Mouse (Mus musculus) midbrain, embryonic 16.5 days (tissue): ENCODE results near the gene Emc10. TPM values are rescaled to one million over a fixed set of nuclear protein-coding genes. Genes with fewer than 3 reads are reported as not detected.

Source experiments
- ATAC-seq: fragments of 200-750 bp; cut with Nextera tagmentation; 2 replicates; pipeline ENCODE4 v1.8.0; 2017; ENCODE audit warnings: moderate TSS enrichment
- H3K27ac ChIP-seq: fragments of 300-500 bp; sonication (generic); 2 replicates; pipeline ENCODE4 v1.5.1; 2014; ENCODE audit warnings: mild to moderate bottlenecking, low read length, mixed read lengths
- H3K27me3 ChIP-seq: fragments of 300-500 bp; sonication (generic); 2 replicates; pipeline ENCODE4 v1.6.1; 2014; ENCODE audit warnings: low read depth, low read length, mixed read lengths; ENCODE audit not compliant: control insufficient read depth, insufficient read depth
- H3K36me3 ChIP-seq: fragments of 300-500 bp; sonication (generic); 2 replicates; pipeline ENCODE4 v1.6.1; 2014; ENCODE audit warnings: mild to moderate bottlenecking, low read length, moderate library complexity, mixed read lengths; ENCODE audit not compliant: control insufficient read depth, insufficient read depth
- H3K4me1 ChIP-seq: fragments of 300-500 bp; sonication (generic); 2 replicates; pipeline ENCODE4 v1.6.1; 2014; ENCODE audit warnings: mild to moderate bottlenecking, low read length, mixed read lengths; ENCODE audit not compliant: control insufficient read depth, insufficient read depth
- H3K4me2 ChIP-seq: fragments of 300-500 bp; sonication (generic); 2 replicates; pipeline ENCODE4 v1.6.1; 2014; ENCODE audit warnings: mild to moderate bottlenecking, low read length, mixed read lengths
- H3K4me3 ChIP-seq: fragments of 300-500 bp; sonication (generic); 2 replicates; pipeline ENCODE4 v1.5.1; 2014; ENCODE audit warnings: low read depth, mild to moderate bottlenecking, low read length, moderate library complexity, mixed read lengths
- H3K9ac ChIP-seq: fragments of 300-500 bp; sonication (generic); 2 replicates; pipeline ENCODE4 v1.6.1; 2014; ENCODE audit warnings: low read depth, low read length, mixed read lengths
- H3K9me3 ChIP-seq: fragments of 300-500 bp; sonication (generic); replicated peaks from 2 replicates; pipeline ENCODE4 v1.6.1; 2014; ENCODE audit warnings: mild to moderate bottlenecking, low read length, mixed read lengths; ENCODE audit not compliant: control insufficient read depth, poor library complexity, severe bottlenecking
- WGBS: fragments of 180-500 bp; shearing (Covaris S2); extraction: QIAGEN DNeasy Blood & Tissue Kit; methylation state at CpG from one replicate; pipeline ENCODE4 v1.1.7; 2014; 5-methylcytosine and 5-hydroxymethylcytosine counted together
- polyA plus RNA-seq: library from polyadenylated mRNA; unstranded; fragments of >200 nt; fragmentation: Nextera tagmentation; extraction: Ambion mirVana; gene quantifications from 2 replicates; pipeline ENCODE4 v1.2.1, GENCODE M21; 2015

Gene Emc10
- polyA plus RNA-seq, 1 experiment from 2014 or later, result 137 TPM

- no peak for ATAC-seq
- peak overlapping the region; percentile 37 for H3K9ac ChIP-seq
- H3K36me3 ChIP-seq, result no peaks in the 10 kb centered on the region
- H3K4me2 ChIP-seq, result no peak overlapping the region
- no peak overlapping the region for H3K4me3 ChIP-seq
- H3K27me3 ChIP-seq, result no peaks in the 10 kb centered on the region
- H3K27ac ChIP-seq, result peak overlapping the region; percentile 94
- no peaks in the 10 kb centered on the region for H3K9me3 ChIP-seq
- peaks cover 39% of the 10 kb centered on the region for H3K4me1 ChIP-seq
- WGBS, result 92% methylated on average over 14 of the region's 16 CpGs
These were observed 26.4 kb downstream of the Emc10 start for GRCm38 (mm10) chr7:44469677-44470675.

DNA sequence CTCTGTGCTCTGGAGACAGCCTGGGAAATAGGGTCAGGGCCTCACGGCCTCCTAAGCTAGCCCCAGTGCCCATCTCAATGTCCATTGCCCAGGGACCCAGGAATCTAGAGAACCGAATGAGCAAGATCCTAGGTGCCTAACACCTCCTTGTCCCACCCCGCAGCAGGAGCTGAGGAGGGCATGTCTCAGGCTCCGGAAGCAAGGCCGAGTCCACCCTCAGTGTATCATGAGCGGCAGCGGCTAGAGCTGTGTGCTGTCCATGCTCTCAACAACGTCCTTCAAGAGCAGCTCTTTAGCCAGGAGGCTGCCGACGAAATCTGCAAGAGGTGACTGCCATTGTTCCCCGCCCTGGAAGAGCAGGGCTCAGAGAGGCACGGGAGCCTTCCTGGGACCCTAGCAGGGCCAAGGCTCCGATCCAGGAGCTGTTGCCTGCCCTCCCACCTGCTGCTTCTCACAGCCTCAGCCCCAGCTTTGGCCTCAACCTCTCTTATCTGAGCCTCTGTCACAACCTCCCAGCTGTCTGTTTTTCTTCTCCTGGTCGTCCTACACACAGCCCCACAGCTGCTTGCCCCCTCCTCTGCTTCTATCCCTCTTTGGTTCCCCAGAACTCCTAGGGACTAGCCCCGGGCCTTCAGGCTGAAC lies 27.6 kb downstream of the Emc10 start:
- 43% methylated on average over 15 of the region's 15 CpGs for WGBS
- Histone ChIP-seq H3K4me2 (peak overlapping the region; percentile 62), H3K36me3 (peaks cover 3% of the 10 kb centered on the region), H3K27ac (peak overlapping the region; percentile 94), H3K9me3 (no peaks in the 10 kb centered on the region), H3K27me3 (no peaks in the 10 kb centered on the region), H3K9ac (peak overlapping the region; percentile 76), H3K4me1 (peaks cover 43% of the 10 kb centered on the region), H3K4me3 (peak overlapping the region; percentile 56)
- ATAC-seq, result no peak

DNA sequence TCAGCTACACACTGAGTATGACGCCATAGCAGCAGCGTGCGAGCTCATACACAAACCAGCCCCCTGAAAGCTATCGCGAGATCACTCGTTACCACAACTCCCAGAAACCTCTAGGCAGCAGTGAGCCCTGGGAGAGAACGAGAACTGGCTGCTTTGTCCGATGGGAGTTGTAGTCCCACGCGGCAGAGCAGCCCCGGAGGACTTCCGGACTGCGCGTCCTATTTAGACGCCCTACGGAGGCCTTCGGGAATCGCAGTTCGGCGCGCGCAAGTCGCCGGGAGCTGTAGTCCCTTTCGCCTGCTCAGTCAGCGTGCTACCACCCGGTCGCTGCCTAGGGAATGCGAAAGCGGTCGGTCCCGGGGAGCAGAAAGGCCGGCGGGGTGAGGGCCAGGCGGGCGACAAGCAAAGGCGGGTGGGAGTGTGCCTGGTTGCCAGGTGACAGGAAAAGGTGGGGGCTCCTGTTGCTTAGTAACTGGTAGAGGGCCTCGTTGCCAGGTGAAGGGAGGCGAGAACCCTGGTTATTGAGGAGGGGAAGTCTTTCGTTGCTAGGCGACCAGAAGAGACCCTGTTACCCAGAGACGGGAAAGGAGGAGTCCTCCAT lies 28.4 kb downstream of the Emc10 start, which contains the start of gene Josd2:
Gene Josd2, plus strand, starts transcription at position 170 of the 601 bp plus-strand sequence.
- Histone ChIP-seq H3K9me3 (no peaks in the 10 kb centered on the region), H3K9ac (peak within 1 kb of the TSS; percentile 76), H3K27me3 (no peaks in the 10 kb centered on the region), H3K4me1 (peaks cover 46% of the 10 kb centered on the region), H3K27ac (peak within 1 kb of the TSS; percentile 94), H3K4me3 (peak within 1 kb of the TSS; percentile 56), H3K36me3 (peaks cover 7% of the 10 kb centered on the region), H3K4me2 (peak within 1 kb of the TSS; percentile 62)
- ATAC-seq, result peak; percentile 93
- WGBS, result under 1% methylated on average over 42 of the region's 42 CpGs

DNA sequence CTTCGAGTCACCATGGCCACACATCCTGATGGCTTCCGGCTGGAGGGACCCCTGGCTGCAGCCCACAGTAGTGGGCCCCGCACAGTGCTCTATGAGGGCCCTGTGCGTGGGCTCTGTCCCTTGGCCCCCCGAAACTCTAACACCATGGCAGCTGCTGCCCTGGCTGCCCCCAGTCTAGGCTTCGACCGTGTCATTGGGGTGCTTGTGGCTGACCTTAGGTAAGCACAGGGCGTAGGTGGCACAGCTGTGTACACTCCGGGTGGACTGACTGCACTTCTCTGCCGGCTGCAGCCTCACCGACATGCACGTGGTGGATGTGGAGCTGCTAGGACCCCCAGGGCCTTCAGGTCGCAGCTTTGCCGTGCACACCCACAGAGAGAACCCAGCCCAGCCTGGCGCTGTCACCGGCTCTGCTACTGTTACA lies 29.4 kb downstream of the Emc10 start:
- no peaks in the 10 kb centered on the region for H3K27me3 ChIP-seq
- 73% methylated on average over 16 of the region's 16 CpGs for WGBS
- no peak overlapping the region for H3K4me2 ChIP-seq
- peak overlapping the region; percentile 94 for H3K27ac ChIP-seq
- H3K4me1 ChIP-seq, result peaks cover 46% of the 10 kb centered on the region
- 0 out of 2 replicates have a peak overlapping the region, but pooled peaks have one; percentile 28 for H3K9ac ChIP-seq
- H3K9me3 ChIP-seq, result no peaks in the 10 kb centered on the region
- peaks cover 18% of the 10 kb centered on the region for H3K36me3 ChIP-seq
- peak; percentile 1; the same call in 1 of the 2 replicates for ATAC-seq
- no peak overlapping the region for H3K4me3 ChIP-seq

- Histone ChIP-seq H3K27ac (peak overlapping the region; percentile 94), H3K4me1 (peaks cover 46% of the 10 kb centered on the region), H3K27me3 (no peaks in the 10 kb centered on the region), H3K9ac (0 out of 2 replicates have a peak overlapping the region, but pooled peaks have one; percentile 28), H3K4me3 (no peak overlapping the region), H3K36me3 (peaks cover 24% of the 10 kb centered on the region), H3K4me2 (no peak overlapping the region), H3K9me3 (no peaks in the 10 kb centered on the region)
- ATAC-seq, result no peak
- 73% methylated on average over 10 of the region's 10 CpGs for WGBS
These were observed 30.1 kb downstream of the Emc10 start for GRCm38 (mm10) chr7:44466006-44466887.

DNA sequence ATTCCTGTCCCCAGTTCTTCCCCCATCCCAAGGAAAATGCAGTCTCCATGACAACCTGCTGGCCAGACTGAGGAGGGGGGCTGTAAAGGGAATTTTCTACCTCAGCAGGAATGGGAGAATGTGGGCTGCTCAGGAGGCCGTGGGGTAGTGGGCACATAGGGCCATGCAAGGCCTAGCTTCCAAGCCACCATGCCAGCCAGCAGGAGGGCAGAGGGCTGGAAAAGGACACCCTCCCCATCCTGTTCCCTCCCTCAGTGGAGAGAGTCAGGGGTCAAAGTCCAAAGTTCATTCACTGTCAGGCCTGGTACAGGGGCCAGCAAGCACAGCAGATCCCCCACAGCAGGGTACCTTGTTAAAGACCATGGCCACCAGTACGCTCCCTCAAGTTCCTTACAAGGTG lies 31.2 kb downstream of the Emc10 start, which contains the start of gene Aspdh:
Gene Aspdh, plus strand, starts transcription at position 281 of the 400 bp plus-strand sequence.
- H3K9ac ChIP-seq, result peak within 1 kb of the TSS; percentile 39
- H3K4me3 ChIP-seq, result no peak within 1 kb of the TSS
- H3K4me2 ChIP-seq, result peak within 1 kb of the TSS; percentile 19
- H3K36me3 ChIP-seq, result peaks cover 29% of the 10 kb centered on the region
- peak within 1 kb of the TSS; percentile 88 for H3K27ac ChIP-seq
- 41% methylated on average over 2 of the region's 2 CpGs for WGBS
- no peaks in the 10 kb centered on the region for H3K9me3 ChIP-seq
- H3K27me3 ChIP-seq, result no peaks in the 10 kb centered on the region
- ATAC-seq, result no peak
- peaks cover 46% of the 10 kb centered on the region for H3K4me1 ChIP-seq

GRCm38 (mm10) chr7:44464511-44464910 lies 31.8 kb downstream of the Emc10 start:
- H3K27ac ChIP-seq, result peak overlapping the region; percentile 88
- no peaks in the 10 kb centered on the region for H3K27me3 ChIP-seq
- no peaks in the 10 kb centered on the region for H3K9me3 ChIP-seq
- peak overlapping the region; percentile 19 for H3K4me2 ChIP-seq
- ATAC-seq, result no peak
- peak overlapping the region; percentile 39; the same call in 1 of the 2 replicates for H3K9ac ChIP-seq
- H3K36me3 ChIP-seq, result peaks cover 30% of the 10 kb centered on the region
- peaks cover 43% of the 10 kb centered on the region for H3K4me1 ChIP-seq
- 7% methylated on average over 4 of the region's 4 CpGs for WGBS
- no peak overlapping the region for H3K4me3 ChIP-seq
